Mouse (Mus musculus): ENCODE results near the gene Pear1. TPM values are rescaled to one million over a fixed set of nuclear protein-coding genes. Genes with fewer than 3 reads are reported as not detected.

Gene Pear1
- total and polyA plus RNA-seq, 3 experiments: 0.20 to 1.2 (median 0.46) TPM

DNA sequence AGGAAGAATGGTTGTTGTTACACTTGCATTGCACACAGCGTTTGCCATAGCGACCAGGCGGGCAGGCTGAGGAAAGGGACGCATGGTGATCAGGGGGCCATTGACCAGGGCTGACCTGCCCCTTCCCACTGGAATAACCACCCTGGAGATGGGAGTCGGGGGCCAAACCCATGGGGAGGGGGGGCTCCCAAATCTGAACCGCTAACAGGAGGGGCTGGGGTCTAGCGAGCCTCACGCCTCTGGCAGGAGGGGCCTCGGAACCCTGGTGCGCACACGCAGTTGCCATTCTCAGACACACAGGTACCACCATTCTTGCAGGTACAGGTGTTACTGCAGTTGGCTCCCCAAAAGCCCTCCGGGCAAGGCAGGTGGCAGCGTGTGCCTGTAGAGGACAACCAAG, 70.3 kb downstream of the Pear1 start:
- Histone ChIP-seq H3K79me2 (replicated peaks; ENCODE audit: control insufficient read depth, extremely low read depth, insufficient read depth, poor library complexity, severe bottlenecking) (no peaks in the 10 kb centered on the region), H3K27ac (ENCODE audit: insufficient read depth, low read depth) (no peak overlapping the region), H3K4me1 (ENCODE audit: control insufficient read depth in 1 of 2, insufficient read depth in 2 of 2) (peaks cover 2 to 6% of the 10 kb centered on the region in 2 experiments; a peak in 1 of 4 replicates), H3K4me3 (replicated peaks in 1 of 3; ENCODE audit: low read depth in 2 of 3, low read length in 2 of 3, poor library complexity in 1 of 3) (no peak overlapping the region), H3K4me2 (ENCODE audit: insufficient read depth, low read depth, poor library complexity, severe bottlenecking) (no peak overlapping the region), H3K9ac (ENCODE audit: insufficient read depth, low read depth) (no peak overlapping the region), H3K27me3 (replicated peaks) (peaks cover 79% of the 10 kb centered on the region), H3K36me3 (replicated peaks in 1 of 2; ENCODE audit: control insufficient read depth in 1 of 2, insufficient read depth in 1 of 2, low read length in 1 of 2) (no peaks in the 10 kb centered on the region), H3K9me3 (replicated peaks; ENCODE audit: low read length) (no peaks in the 10 kb centered on the region)
- DNase-seq (ENCODE audit: extremely low read depth): no peak
- TF ChIP-seq USF1 (IDR thresholded peaks at IDR 0.05; ENCODE audit: low read depth, low read length): no peak
- TF ChIP-seq ETS1 (conservative IDR thresholded peaks at IDR 0.05; ENCODE audit: low read depth, low read length): no peak
- no peak for TF ChIP-seq MAX (IDR thresholded peaks at IDR 0.05; ENCODE audit: low read length)
- no peak for TF ChIP-seq ZNF384 (IDR thresholded peaks at IDR 0.05; ENCODE audit: low read depth, low read length)
- no peak for TF ChIP-seq MEF2A (IDR thresholded peaks at IDR 0.05; ENCODE audit: borderline replicate concordance, low read depth, low read length)
- TF ChIP-seq UBTF (IDR thresholded peaks at IDR 0.05; ENCODE audit: low read depth, low read length): no peak
- TF ChIP-seq PAX5 (IDR thresholded peaks at IDR 0.05; ENCODE audit: low read length): no peak
- no peak for TF ChIP-seq CTCF (conservative IDR thresholded peaks at IDR 0.05 in 1 of 2, IDR thresholded peaks at IDR 0.05 in 1 of 2; ENCODE audit: low read depth in 2 of 2, low read length in 2 of 2)
- TF ChIP-seq NRF1 (IDR thresholded peaks at IDR 0.05; ENCODE audit: low read depth, low read length): no peak
- TF ChIP-seq ZC3H11A (IDR thresholded peaks at IDR 0.05; ENCODE audit: low read depth, low read length): no peak
- no peak for TF ChIP-seq JUND (conservative IDR thresholded peaks at IDR 0.05; ENCODE audit: low read depth, low read length)
- in situ Hi-C loops (cut with MboI; ENCODE audit: low pct_ligation_motif_present, low pct_unique_long_range_greater_than_20kb, low sequenced_read_pairs) (no loop called here), dilution Hi-C loops (cut with MboI; ENCODE audit: extremely low pct_ligation_motif_present, extremely low pct_unique_long_range_greater_than_20kb, low sequenced_read_pairs) (no loop called here)

DNA sequence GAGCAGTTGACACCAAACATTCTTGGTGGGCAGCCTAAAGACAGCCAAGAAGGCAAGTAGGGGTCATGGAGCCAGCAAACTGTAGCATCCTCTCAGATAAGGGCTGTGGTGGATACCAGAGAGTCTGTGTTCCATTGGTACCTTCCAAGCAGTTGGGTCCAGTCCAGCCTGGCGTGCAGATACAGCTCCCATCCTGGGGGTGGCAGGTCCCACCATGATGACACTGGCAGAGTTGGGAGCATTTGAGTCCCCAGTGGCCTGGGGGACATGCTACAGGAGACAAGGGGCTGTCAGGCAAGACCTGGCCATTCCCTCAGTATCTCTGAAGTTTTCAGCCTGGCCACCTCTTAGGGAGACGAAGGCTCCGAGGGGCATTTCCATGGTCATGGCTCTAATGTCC, 71.5 kb downstream of the Pear1 start:
- dilution Hi-C loops (cut with MboI; ENCODE audit: extremely low pct_ligation_motif_present, extremely low pct_unique_long_range_greater_than_20kb, low sequenced_read_pairs): no loop called here
- H3K27me3 ChIP-seq (replicated peaks): peaks cover 74% of the 10 kb centered on the region
- H3K4me1 ChIP-seq (ENCODE audit: control insufficient read depth in 1 of 2, insufficient read depth in 2 of 2): peaks cover 2 to 6% of the 10 kb centered on the region in 2 experiments; a peak in 1 of 4 replicates

GRCm38 (mm10) chr3:87749977-87750376, 74.1 kb downstream of the Pear1 start:
- DNase-seq (ENCODE audit: extremely low read depth): no peak
- Histone ChIP-seq H3K36me3 (replicated peaks in 1 of 2; ENCODE audit: control insufficient read depth in 1 of 2, insufficient read depth in 1 of 2, low read length in 1 of 2) (no peaks in the 10 kb centered on the region), H3K27ac (ENCODE audit: insufficient read depth, low read depth) (no peak overlapping the region), H3K79me2 (replicated peaks; ENCODE audit: control insufficient read depth, extremely low read depth, insufficient read depth, poor library complexity, severe bottlenecking) (no peaks in the 10 kb centered on the region), H3K27me3 (replicated peaks) (peaks cover 63% of the 10 kb centered on the region), H3K4me2 (ENCODE audit: insufficient read depth, low read depth, poor library complexity, severe bottlenecking) (no peak overlapping the region), H3K4me3 (replicated peaks in 1 of 3; ENCODE audit: low read depth in 2 of 3, low read length in 2 of 3, poor library complexity in 1 of 3) (no peak overlapping the region), H3K4me1 (ENCODE audit: control insufficient read depth in 1 of 2, insufficient read depth in 2 of 2) (peaks cover 0 to 4% of the 10 kb centered on the region in 2 experiments; a peak in 1 of 4 replicates), H3K9me3 (replicated peaks; ENCODE audit: low read length) (no peaks in the 10 kb centered on the region), H3K9ac (ENCODE audit: insufficient read depth, low read depth) (no peak overlapping the region)
- in situ Hi-C loops (cut with MboI; ENCODE audit: low pct_ligation_motif_present, low pct_unique_long_range_greater_than_20kb, low sequenced_read_pairs) (no loop called here), dilution Hi-C loops (cut with MboI; ENCODE audit: extremely low pct_ligation_motif_present, extremely low pct_unique_long_range_greater_than_20kb, low sequenced_read_pairs) (no loop called here)
- TF ChIP-seq HCFC1 (IDR thresholded peaks at IDR 0.05; ENCODE audit: low read depth, low read length): no peak
- TF ChIP-seq RAD21 (IDR thresholded peaks at IDR 0.05; ENCODE audit: low read depth, low read length): no peak
- no peak for TF ChIP-seq NELFE (IDR thresholded peaks at IDR 0.05; ENCODE audit: low read depth, low read length)
- no peak for TF ChIP-seq KAT2A (IDR thresholded peaks at IDR 0.05; ENCODE audit: insufficient replicate concordance, low read length)
- no peak for TF ChIP-seq MEF2A (IDR thresholded peaks at IDR 0.05; ENCODE audit: borderline replicate concordance, low read depth, low read length)
- no peak for TF ChIP-seq JUN (IDR thresholded peaks at IDR 0.05; ENCODE audit: insufficient read depth, low read depth, low read length)
- no peak for TF ChIP-seq GABPA (IDR thresholded peaks at IDR 0.05; ENCODE audit: insufficient replicate concordance, low read depth, low read length)
- TF ChIP-seq RCOR1 (conservative IDR thresholded peaks at IDR 0.05; ENCODE audit: low read depth, low read length): no peak
- TF ChIP-seq MAFK (IDR thresholded peaks at IDR 0.05; ENCODE audit: insufficient replicate concordance, low read length): no peak

More for the DNA sequence above, 71.5 kb downstream of the Pear1 start:
- H3K9ac ChIP-seq (ENCODE audit: insufficient read depth, low read depth): no peak overlapping the region
- H3K79me2 ChIP-seq (replicated peaks; ENCODE audit: control insufficient read depth, extremely low read depth, insufficient read depth, poor library complexity, severe bottlenecking): no peaks in the 10 kb centered on the region
- H3K4me3 ChIP-seq (replicated peaks in 1 of 3; ENCODE audit: low read depth in 2 of 3, low read length in 2 of 3, poor library complexity in 1 of 3): no peak overlapping the region
- H3K27ac ChIP-seq (ENCODE audit: insufficient read depth, low read depth): no peak overlapping the region
- H3K4me2 ChIP-seq (ENCODE audit: insufficient read depth, low read depth, poor library complexity, severe bottlenecking): no peak overlapping the region
- H3K36me3 ChIP-seq (replicated peaks in 1 of 2; ENCODE audit: control insufficient read depth in 1 of 2, insufficient read depth in 1 of 2, low read length in 1 of 2): no peaks in the 10 kb centered on the region
- H3K9me3 ChIP-seq (replicated peaks; ENCODE audit: low read length): no peaks in the 10 kb centered on the region
- DNase-seq (ENCODE audit: extremely low read depth): no peak
- TF ChIP-seq MXI1 (IDR thresholded peaks at IDR 0.05; ENCODE audit: low read depth, low read length) (no peak), POLR2AphosphoS2 (IDR thresholded peaks at IDR 0.05; ENCODE audit: low read depth, low read length) (no peak), EP300 (IDR thresholded peaks at IDR 0.05; ENCODE audit: low read length) (no peak), JUN (IDR thresholded peaks at IDR 0.05; ENCODE audit: insufficient read depth, low read depth, low read length) (no peak), NELFE (IDR thresholded peaks at IDR 0.05; ENCODE audit: low read depth, low read length) (no peak)
- in situ Hi-C loops (cut with MboI; ENCODE audit: low pct_ligation_motif_present, low pct_unique_long_range_greater_than_20kb, low sequenced_read_pairs): no loop called here

All from CH12.LX (cell line).